Mouse (Mus musculus) left cerebral cortex, postnatal 14 days (tissue): ENCODE measurements at regions not wholly inside any gene's neighbourhood (a gene's known extent, or its start where the extent isn't known, plus 50 kb on each side); places are given as distances from the start of the nearest gene placed in this dataset.
"Not testable (repeated sequence)": the region's sequence is repeated elsewhere in the genome, so short reads cannot be mapped to it uniquely, and the experiment has no call there.

Experiments used
- DNase-seq, 2 experiments: peaks; one replicate each; pipeline ENCODE4 v3.0.0; 2021 to 2022; ENCODE audit warnings: low spot score in 2 of 2, mixed read lengths in 1 of 2
- intact Hi-C: fragments of 180-260 bp; cut with DNase I; formaldehyde crosslinking; loops from one replicate; pipeline ENCODE4 v1.15.1; 2025

- no peak for DNase-seq
- intact Hi-C loops, result no loop called here
Observed at GRCm38 (mm10) chr5:13654173-13654572, 137.2 kb upstream of the Speer3 start.

GRCm38 (mm10) chr5:13658301-13658700 is 133.1 kb upstream of the Speer3 start:
- DNase-seq, intact Hi-C loops: not testable (repeated sequence)

GRCm38 (mm10) chr5:13659514-13659913 is 131.9 kb upstream of the Speer3 start:
- intact Hi-C loops, result no loop called here
- no peak for DNase-seq

GRCm38 (mm10) chr5:13667444-13667843 is 124.0 kb upstream of the Speer3 start:
- peak; percentile 50 to 65 for DNase-seq
- intact Hi-C loops, result no loop called here

- intact Hi-C loops, result no loop called here
- no peak for DNase-seq
Observed at GRCm38 (mm10) chr5:13668840-13669239, 122.6 kb upstream of the Speer3 start.

- intact Hi-C loops, result no loop called here
- no peak for DNase-seq
Observed at GRCm38 (mm10) chr5:13690929-13691806, 100.3 kb upstream of the Speer3 start.

GRCm38 (mm10) chr5:13694847-13695246 is 96.6 kb upstream of the Speer3 start:
- DNase-seq, result no peak

More at GRCm38 (mm10) chr5:13694847-13695246, 96.6 kb upstream of the Speer3 start:
- intact Hi-C loops, result no loop called here
